Comparison of ENCODE assay signal across 7 mouse cellular contexts in genomic region chr3:37349166-37349548, GRCm38 (mm10). TPM values are rescaled to one million over a fixed set of nuclear protein-coding genes. Genes with fewer than 3 reads are reported as not detected.
DNase-seq lines count a peak whose midpoint lies in the region; ATAC-seq and TF ChIP-seq lines count a peak whose summit lies in the region.

No protein-coding gene starts in this region.

- peaks cover 13% of the 10 kb centered on the region for H3K4me1 ChIP-seq in heart, embryonic 12.5 days (replicated peaks)
- peaks cover 0 to 12% of the 10 kb centered on the region in 2 experiments; a peak in 2 of 4 replicates for H3K4me1 ChIP-seq in liver, embryonic 14.5 days (replicated peaks; ENCODE audit: control insufficient read depth in 2 of 2, insufficient read depth in 2 of 2, low read length in 1 of 2)

- peak; percentile 48 for ATAC-seq in CD4-positive, CD25-positive, alpha-beta regulatory T cell, adult 4 months
- no peak for ATAC-seq in heart, embryonic 12.5 days (ENCODE audit: insufficient number of reproducible peaks, low FRiP score)
- no peak for ATAC-seq in liver, embryonic 14.5 days (ENCODE audit: insufficient read depth)

- 7% methylated on average over 8 of the region's 8 CpGs for WGBS in heart, embryonic 12.5 days
- 8% methylated on average over 8 of the region's 8 CpGs for WGBS in liver, embryonic 14.5 days (ENCODE audit: insufficient replicate concordance)

- peak; percentile 16 for DNase-seq in ES-CJ7 (ENCODE audit: low read depth, low spot score)
- DNase-seq in liver, embryonic 14.5 days (ENCODE audit: low read depth in 3 of 3, low spot score in 3 of 3): no peak
- DNase-seq in right cerebral cortex, postnatal 36 days (ENCODE audit: low spot score in 2 of 2): no peak
- DNase-seq in right cerebral cortex, postnatal 25 days: no peak
- DNase-seq in adrenal gland, adult 18-20 months (ENCODE audit: low spot score in 2 of 2): no peak

- peak overlapping the region; percentile 100 for H3K4me2 ChIP-seq in heart, embryonic 12.5 days
- peak overlapping the region; percentile 59 for H3K4me2 ChIP-seq in liver, embryonic 14.5 days (ENCODE audit: low read depth)

- peaks cover 49% of the 10 kb centered on the region for H3K27me3 ChIP-seq in heart, embryonic 12.5 days (replicated peaks)
- H3K27me3 ChIP-seq in liver, embryonic 14.5 days (ENCODE audit: control insufficient read depth, insufficient read depth, low read length): peaks cover 34% of the 10 kb centered on the region

- no peaks in the 10 kb centered on the region for H3K36me3 ChIP-seq in heart, embryonic 12.5 days
- no peaks in the 10 kb centered on the region for H3K36me3 ChIP-seq in liver, embryonic 14.5 days (replicated peaks; ENCODE audit: control insufficient read depth, insufficient read depth, low read depth)

- H3K27ac ChIP-seq in heart, embryonic 12.5 days (ENCODE audit: poor library complexity, severe bottlenecking): no peak overlapping the region
- H3K27ac ChIP-seq in liver, embryonic 14.5 days: no peak overlapping the region

- no peaks in the 10 kb centered on the region for H3K9me3 ChIP-seq in heart, embryonic 12.5 days (replicated peaks)
- H3K9me3 ChIP-seq in liver, embryonic 14.5 days (ENCODE audit: control insufficient read depth, low read length): no peaks in the 10 kb centered on the region

- peak overlapping the region; percentile 72 for H3K4me3 ChIP-seq in heart, embryonic 12.5 days
- H3K4me3 ChIP-seq in liver, embryonic 14.5 days (ENCODE audit: insufficient read depth in 1 of 2, low read depth in 2 of 2, low read length in 2 of 2): peak overlapping the region in 1 of 2 experiments; percentile 46; a peak in 2 of 4 replicates

- no peak for TF ChIP-seq CTCF in liver, embryonic 14.5 days (IDR thresholded peaks at IDR 0.05; ENCODE audit: low read depth)

- no peak for TF ChIP-seq EP300 in liver, embryonic 14.5 days (IDR thresholded peaks at IDR 0.05; ENCODE audit: low read depth)

- no peak overlapping the region; the same call in 1 of the 2 replicates for H3K9ac ChIP-seq in heart, embryonic 12.5 days
- no peak overlapping the region for H3K9ac ChIP-seq in liver, embryonic 14.5 days (replicated peaks)

RNA-seq across cellular contexts. Expression of gene Fgf2, which starts 1.0 kb away (rescaled TPM):
- polyA plus RNA-seq in CD4-positive, CD25-positive, alpha-beta regulatory T cell, adult 4 months (2017; shearing (Covaris generic)): 1 to 10 TPM; 2.2 to 2.3 TPM
- polyA plus RNA-seq in heart, embryonic 12.5 days (2016; fragmentation: Nextera tagmentation; extraction: Ambion mirVana): 2.3 and 3.1 TPM in 2 replicates
- polyA plus RNA-seq in liver, embryonic 14.5 days (2012; rRNA removed): 0.03 and 0.06 TPM in 2 replicates
- 0.13 and 0.14 TPM in 2 replicates for polyA plus RNA-seq in liver, embryonic 14.5 days (2014; fragmentation: Nextera tagmentation; extraction: Ambion mirVana)
- total RNA-seq in adrenal gland, adult 18-20 months (2021): 1 to 10 TPM; 2.8 to 8.0 TPM

RNA-seq across cellular contexts. Expression of gene Cetn4, which starts 36.6 kb away (rescaled TPM):
- under 1 TPM; 0.46 to 0.62 TPM for polyA plus RNA-seq in CD4-positive, CD25-positive, alpha-beta regulatory T cell, adult 4 months (2017; shearing (Covaris generic))
- polyA plus RNA-seq in heart, embryonic 12.5 days (2016; fragmentation: Nextera tagmentation; extraction: Ambion mirVana): 0.95 and 2.1 TPM in 2 replicates
- 0.70 and 1.6 TPM in 2 replicates for polyA plus RNA-seq in liver, embryonic 14.5 days (2012; rRNA removed)
- 1.6 and 1.9 TPM in 2 replicates for polyA plus RNA-seq in liver, embryonic 14.5 days (2014; fragmentation: Nextera tagmentation; extraction: Ambion mirVana)
- 1 to 10 TPM; 3.5 to 6.7 TPM for total RNA-seq in adrenal gland, adult 18-20 months (2021)

RNA-seq across cellular contexts. Expression of gene Bbs12, which starts 36.8 kb away (rescaled TPM):
- polyA plus RNA-seq in CD4-positive, CD25-positive, alpha-beta regulatory T cell, adult 4 months (2017; shearing (Covaris generic)): 1 to 10 TPM; 4.6 to 9.5 TPM
- 3.9 and 5.4 TPM in 2 replicates for polyA plus RNA-seq in heart, embryonic 12.5 days (2016; fragmentation: Nextera tagmentation; extraction: Ambion mirVana)
- polyA plus RNA-seq in liver, embryonic 14.5 days (2012; rRNA removed): 1.7 and 2.2 TPM in 2 replicates
- polyA plus RNA-seq in liver, embryonic 14.5 days (2014; fragmentation: Nextera tagmentation; extraction: Ambion mirVana): 4.4 and 4.8 TPM in 2 replicates
- 1 to 10 TPM; 4.5 to 4.6 TPM for total RNA-seq in adrenal gland, adult 18-20 months (2021)
